Mouse (Mus musculus) kidney, adult 10 weeks (tissue): ENCODE data around the gene Gse1. TPM values are rescaled to one million over a fixed set of nuclear protein-coding genes. Genes with fewer than 3 reads are reported as not detected.

Experiments
- polyA plus RNA-seq: library from polyadenylated mRNA; stranded (reverse); fragments of 350-450 nt; fragmentation: Illumina TruSeq; extraction: RNeasy Lipid Tissue Mini Kit (QIAGEN cat#74804); gene quantifications from one replicate; pipeline ENCODE4 v1.2.3, GENCODE M21; 2014; ENCODE audit warnings: low read depth, low replicate concordance

Gene Gse1
- 1.3 TPM for polyA plus RNA-seq

DNA sequence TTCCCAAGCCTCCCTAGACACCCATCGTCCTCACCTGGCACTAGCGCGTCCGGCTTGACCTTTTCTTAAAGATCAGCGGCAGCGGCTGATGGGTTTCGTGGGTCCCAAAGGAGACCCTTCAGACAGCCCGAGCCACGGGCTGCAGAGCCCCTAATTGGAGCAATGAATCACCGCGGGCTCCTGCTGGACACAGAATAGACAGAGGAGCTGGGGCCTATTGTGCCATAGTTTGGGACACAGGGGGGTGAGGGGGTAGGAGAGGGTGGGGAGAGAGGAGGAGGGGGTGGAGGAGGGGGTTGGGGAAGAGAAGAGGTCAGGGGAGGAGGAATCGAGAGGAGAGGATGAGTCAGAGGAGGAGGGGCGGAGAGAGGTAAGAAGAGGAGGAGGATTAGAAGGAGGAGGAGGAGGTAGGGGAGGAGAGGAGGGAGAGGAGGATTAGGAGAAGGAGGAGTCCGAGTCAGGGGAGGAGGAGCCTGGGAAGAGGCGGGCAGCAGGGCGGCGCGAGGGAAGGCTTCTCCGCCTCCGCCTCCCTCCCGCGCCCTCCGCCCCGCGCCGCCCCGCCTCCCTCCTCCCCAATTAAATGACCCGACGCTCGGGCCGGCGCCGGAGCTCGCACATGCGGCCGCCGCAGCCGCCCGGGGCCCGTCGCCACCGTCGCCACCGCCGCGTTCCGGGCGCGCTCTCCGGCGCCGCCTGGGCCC lies at the start of gene Gse1:
TSS of gene Gse1 (plus strand) at position 566 of the 701 bp plus-strand sequence.

DNA sequence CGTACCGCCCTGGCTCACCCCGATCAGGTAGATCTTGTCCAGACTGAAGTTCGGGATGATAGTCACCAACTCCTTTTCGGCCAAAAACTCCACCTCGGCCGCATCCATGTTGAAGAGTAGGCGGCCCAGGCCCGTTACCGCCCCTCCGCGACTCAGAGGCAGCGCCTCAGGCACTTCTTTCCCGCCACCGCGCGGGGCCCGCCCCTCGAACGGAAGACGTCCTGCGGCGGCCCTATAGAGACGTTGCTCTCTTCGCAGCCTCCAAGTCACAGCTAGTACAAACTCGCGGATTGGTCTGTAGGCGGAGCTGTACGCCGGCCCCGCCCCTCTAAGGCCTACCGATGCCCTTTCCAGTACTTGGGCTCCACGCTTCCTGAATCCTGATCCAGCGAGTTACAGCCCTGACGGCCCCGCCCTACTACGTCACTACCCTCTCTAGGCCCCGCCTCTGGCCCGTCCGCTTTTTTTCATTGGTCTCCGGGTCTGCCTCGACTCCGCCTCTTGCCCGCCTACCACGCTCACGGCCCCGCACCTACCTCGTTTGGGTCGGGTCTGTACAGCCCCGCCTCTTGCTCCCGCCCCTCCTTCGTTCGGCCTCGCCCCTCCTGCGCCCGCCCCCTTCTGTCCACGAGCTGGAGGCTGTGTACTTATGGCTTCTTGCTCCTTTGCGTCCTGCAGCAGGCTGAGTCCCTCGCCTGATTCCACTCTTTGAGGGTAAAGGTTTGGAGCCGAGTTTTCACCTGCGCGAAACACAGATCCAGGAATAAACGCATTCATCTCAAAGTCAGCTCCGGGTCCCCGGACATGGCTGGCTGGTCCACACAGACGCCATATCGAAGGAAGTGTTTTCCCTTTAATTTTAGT lies 360.9 kb downstream of the Gse1 start, which contains the start of gene Gins2:
TSS of gene Gins2 (minus strand) at position 397 of the 864 bp plus-strand sequence.

Other genes starting within 250 kb of the Gse1 start
- gene Crispld2, start 236.0 kb upstream of the Gse1 start, polyA plus RNA-seq = 4.6 TPM
- 0.77 TPM for gene Zdhhc7, start 127.0 kb upstream of the Gse1 start, polyA plus RNA-seq
- 3.5 TPM for gene 6430548M08Rik, start 114.3 kb upstream of the Gse1 start, polyA plus RNA-seq
- gene Fam92b, start 51.0 kb upstream of the Gse1 start, polyA plus RNA-seq = not detected